Mouse (Mus musculus) embryo, embryonic 10 days (tissue): ENCODE measurements around the gene Rab11fip4.

ENCODE experiments used
- DNase-seq: peaks from one replicate; pipeline ENCODE4 v3.0.0-alpha.2; 2015; ENCODE audit warnings: low spot score

The Rab11fip4 gene

GRCm38 (mm10) chr11:79714082-79714742 lies 123.2 kb downstream of the Rab11fip4 start:
- DNase-seq, result no peak

GRCm38 (mm10) chr11:79714743-79715110 lies 123.7 kb downstream of the Rab11fip4 start:
- no peak for DNase-seq

GRCm38 (mm10) chr11:79715316-79715715 lies 124.3 kb downstream of the Rab11fip4 start:
- DNase-seq, result no peak

- DNase-seq, result no peak
Observed at GRCm38 (mm10) chr11:79715733-79716452, 124.9 kb downstream of the Rab11fip4 start.

GRCm38 (mm10) chr11:79716453-79716749 lies 125.4 kb downstream of the Rab11fip4 start:
- DNase-seq, result no peak

- no peak for DNase-seq
Observed at GRCm38 (mm10) chr11:79717271-79717670, 126.3 kb downstream of the Rab11fip4 start.

GRCm38 (mm10) chr11:79717801-79718200 lies 126.8 kb downstream of the Rab11fip4 start:
- DNase-seq, result no peak

- DNase-seq, result no peak
Observed at GRCm38 (mm10) chr11:79718202-79718601, 127.2 kb downstream of the Rab11fip4 start.

- no peak for DNase-seq
Observed at GRCm38 (mm10) chr11:79718829-79719346, 127.9 kb downstream of the Rab11fip4 start.

GRCm38 (mm10) chr11:79720737-79721136 lies 129.7 kb downstream of the Rab11fip4 start:
- no peak for DNase-seq

GRCm38 (mm10) chr11:79722811-79723210 lies 131.8 kb downstream of the Rab11fip4 start:
- DNase-seq, result no peak

GRCm38 (mm10) chr11:79725005-79725404 lies 134.0 kb downstream of the Rab11fip4 start:
- DNase-seq, result no peak

GRCm38 (mm10) chr11:79729231-79730047 lies 138.4 kb downstream of the Rab11fip4 start:
- no peak for DNase-seq

GRCm38 (mm10) chr11:79730462-79730861 lies 139.4 kb downstream of the Rab11fip4 start:
- no peak for DNase-seq

GRCm38 (mm10) chr11:79731476-79731875 lies 140.5 kb downstream of the Rab11fip4 start:
- no peak for DNase-seq

GRCm38 (mm10) chr11:79733013-79733412 lies 142.0 kb downstream of the Rab11fip4 start:
- no peak for DNase-seq

GRCm38 (mm10) chr11:79736232-79737006 lies 145.4 kb downstream of the Rab11fip4 start:
- DNase-seq, result no peak

GRCm38 (mm10) chr11:79737126-79737697 lies 146.2 kb downstream of the Rab11fip4 start:
- peak; percentile 44 for DNase-seq

GRCm38 (mm10) chr11:79737865-79738502 lies 147.0 kb downstream of the Rab11fip4 start:
- no peak for DNase-seq

GRCm38 (mm10) chr11:79738725-79739558 lies 147.9 kb downstream of the Rab11fip4 start:
- peak; percentile 48 for DNase-seq
